Comparison of ENCODE assay signal across 10 mouse cellular contexts in genomic region chrX:43428855-43429263, GRCm38 (mm10). TPM values are rescaled to one million over a fixed set of nuclear protein-coding genes. Genes with fewer than 3 reads are reported as not detected.
A peak's percentile ranks its signal among the peaks of the same experiment; 100 is the strongest.
DNase-seq lines count a peak whose midpoint lies in the region; ATAC-seq lines count a peak whose summit lies in the region.
"Had no signal": no experiment of that assay in that cellular context is flagged by ENCODE, and none has a peak within 500 bp of the region (broad histone marks: within the 10 kb centered on the region; RNA-seq: fewer than 3 reads in every experiment).

Tenm1 (minus strand) TSS chrX:43429126.

- H3K4me2 ChIP-seq in kidney, embryonic 16.5 days (replicated peaks; ENCODE audit: low read depth, low read length): peak within 1 kb of the TSS; percentile 55

- no peaks in the 10 kb centered on the region for H3K4me1 ChIP-seq in kidney, embryonic 16.5 days (ENCODE audit: insufficient read depth, low read length)
- H3K4me1 ChIP-seq in limb, embryonic 10.5 days: no peaks in the 10 kb centered on the region

- H3K27me3 ChIP-seq in kidney, embryonic 16.5 days (ENCODE audit: insufficient read depth, low read length): peaks cover 12% of the 10 kb centered on the region
- peaks cover 41% of the 10 kb centered on the region for H3K27me3 ChIP-seq in limb, embryonic 10.5 days (ENCODE audit: low read depth, poor library complexity, severe bottlenecking)

- no peak for DNase-seq in kidney, postnatal 36 days
- DNase-seq in cerebellum, postnatal 36 days: peak; percentile 65 to 73
- peak; percentile 51 to 54 for DNase-seq in frontal cortex, postnatal 36 days (ENCODE audit: low spot score in 2 of 2)
- peak; percentile 39 for DNase-seq in limb, embryonic 10.5 days (ENCODE audit: low spot score)
- peak; percentile 30 to 56 for DNase-seq in right cerebral cortex, adult 2 months (ENCODE audit: low spot score in 2 of 2)
- DNase-seq in spleen, postnatal 10 days (ENCODE audit: low spot score in 2 of 2): no peak
- DNase-seq in MN1 (ENCODE audit: low spot score): no peak

- 23% methylated on average over 21 of the region's 22 CpGs for WGBS in kidney, embryonic 16.5 days
- WGBS in limb, embryonic 10.5 days: 16% methylated on average over 22 of the region's 22 CpGs

- peak within 1 kb of the TSS; percentile 43 for H3K4me3 ChIP-seq in kidney, embryonic 16.5 days (ENCODE audit: low read length)
- peak within 1 kb of the TSS; percentile 43 for H3K4me3 ChIP-seq in limb, embryonic 10.5 days

- H3K9ac ChIP-seq in kidney, embryonic 16.5 days (replicated peaks; ENCODE audit: low read length): 0 out of 2 replicates have a peak within 1 kb of the TSS, but pooled peaks have one; percentile 16

- H3K36me3 ChIP-seq in kidney, embryonic 16.5 days (ENCODE audit: insufficient read depth, low read length): no peaks in the 10 kb centered on the region
- H3K36me3 ChIP-seq in limb, embryonic 10.5 days: no peaks in the 10 kb centered on the region

- ATAC-seq in kidney, embryonic 16.5 days (ENCODE audit: low FRiP score, low TSS enrichment): peak; percentile 71
- ATAC-seq: Patski had no signal

- H3K9me3 ChIP-seq in kidney, embryonic 16.5 days (ENCODE audit: low read length): no peaks in the 10 kb centered on the region
- H3K9me3 ChIP-seq in limb, embryonic 10.5 days (replicated peaks): no peaks in the 10 kb centered on the region

- H3K27ac ChIP-seq in kidney, embryonic 16.5 days (ENCODE audit: low read length): no peak within 1 kb of the TSS
- no peak within 1 kb of the TSS for H3K27ac ChIP-seq in limb, embryonic 10.5 days

RNA-seq across cellular contexts. Expression of gene Tenm1, which starts in this region (rescaled TPM):
- polyA plus RNA-seq in kidney, embryonic 16.5 days (2015; fragmentation: Nextera tagmentation; extraction: Ambion mirVana): 0.72 and 1.1 TPM in 2 replicates
- 0.15 and 0.21 TPM in 2 replicates for polyA plus RNA-seq in limb, embryonic 10.5 days (2016; fragmentation: Nextera tagmentation; extraction: Ambion mirVana)
- polyA plus RNA-seq: liver, adult 2 months; Patski had no signal

Comparison
In these comparisons a context has a peak if more than half of its experiments do, and no peak if none do; other contexts are left out.
1. Peak in DNase-seq and H3K4me3 ChIP-seq in limb, embryonic 10.5 days; RNA of the gene not detected or under 1 TPM.
2. DNase-seq: peak in cerebellum, postnatal 36 days (2 of 2), frontal cortex, postnatal 36 days (2 of 2) and right cerebral cortex, adult 2 months (2 of 2); none in kidney, postnatal 36 days (0 of 2), spleen, postnatal 10 days (0 of 2) and MN1 (single experiment).